Mouse (Mus musculus) frontal cortex, postnatal 36 days (tissue): ENCODE measurements at regions not wholly inside any gene's neighbourhood (a gene's known extent, or its start where the extent isn't known, plus 50 kb on each side); places are given as distances from the start of the nearest gene placed in this dataset.
A peak's percentile ranks its signal among the peaks of the same experiment; 100 is the strongest.

Experiments
- DNase-seq, 2 experiments: peaks; one replicate each; pipeline ENCODE4 v3.0.0; 2022; ENCODE audit warnings: low spot score in 2 of 2

DNA sequence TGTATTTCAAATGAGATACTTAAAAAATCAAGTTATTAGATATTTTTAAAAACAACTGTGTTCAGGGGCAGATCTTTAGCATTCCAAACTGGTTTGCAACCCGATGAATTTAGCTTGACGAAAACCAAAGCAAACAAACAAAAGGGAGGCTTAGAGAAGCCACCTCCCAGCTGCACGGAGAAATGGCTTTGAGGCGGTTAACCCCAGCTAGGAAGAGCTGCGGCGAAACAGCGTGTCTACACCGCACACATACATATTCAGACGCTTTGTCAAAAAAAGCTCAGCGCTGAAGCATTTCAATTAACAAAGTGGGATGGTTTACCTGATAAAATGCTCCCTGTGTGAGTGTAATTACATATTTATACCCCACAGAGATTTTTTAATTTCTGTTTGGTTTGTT, 123.0 kb upstream of the Ap5m1 start:
- no peak for DNase-seq

DNA sequence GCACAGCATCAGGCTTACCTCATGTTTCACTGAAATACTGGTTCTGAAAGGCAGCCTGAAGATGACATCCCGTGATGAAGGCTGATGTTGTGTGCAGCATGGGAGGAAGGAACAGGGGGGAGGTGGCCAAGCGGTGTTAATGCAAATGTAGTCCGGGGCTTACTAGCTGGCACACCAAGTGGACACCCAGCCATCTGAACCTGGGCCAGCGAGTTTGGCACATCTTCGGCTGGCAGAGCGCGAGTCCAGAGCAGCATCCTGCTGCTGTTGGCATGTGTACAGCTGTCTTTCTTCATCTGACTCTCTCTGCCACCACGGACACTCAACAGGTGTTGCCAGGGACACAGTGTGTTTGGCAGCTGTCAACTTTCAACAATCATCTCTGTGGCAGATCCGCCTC, 135.0 kb upstream of the Ap5m1 start:
- DNase-seq, result no peak

DNA sequence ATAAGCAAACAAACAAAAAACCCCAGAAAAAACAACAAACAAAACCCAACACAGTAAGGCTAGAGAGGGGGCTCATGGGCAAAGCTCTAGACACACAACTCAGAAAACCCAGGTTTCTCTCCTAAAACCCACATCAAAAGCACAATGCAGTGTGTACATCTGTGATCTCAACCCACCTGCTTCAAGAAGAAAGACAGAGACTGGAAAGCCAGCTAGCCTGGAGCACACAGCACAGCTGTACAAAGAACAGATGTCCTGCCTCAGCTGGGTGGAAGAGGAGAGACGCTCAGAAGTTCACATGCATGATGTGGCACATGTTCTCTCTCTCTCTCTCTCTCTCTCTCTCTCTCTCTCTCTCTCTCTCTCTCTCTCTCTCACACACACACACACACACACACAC, 140.0 kb upstream of the Ap5m1 start:
- DNase-seq, result no peak

DNA sequence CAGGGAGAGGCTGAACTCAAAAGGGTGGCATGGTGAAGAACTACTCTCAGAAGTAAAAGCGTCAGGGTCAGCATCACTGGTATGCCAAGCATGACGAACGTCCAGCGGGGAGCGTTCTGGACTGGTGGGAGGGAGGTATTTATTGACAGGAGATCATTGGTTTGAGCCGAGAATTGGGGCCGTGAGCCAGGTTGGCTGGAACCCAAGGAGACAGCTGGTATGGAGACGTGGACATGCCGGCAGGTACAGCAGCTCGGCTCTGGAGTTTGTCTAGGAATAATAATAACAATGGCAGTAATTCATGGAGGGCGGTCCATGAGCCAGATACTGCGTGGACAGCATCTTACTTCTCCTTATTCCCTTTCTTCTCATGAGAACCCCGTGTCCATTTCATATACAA, 156.5 kb upstream of the Ap5m1 start:
- DNase-seq, result no peak

DNA sequence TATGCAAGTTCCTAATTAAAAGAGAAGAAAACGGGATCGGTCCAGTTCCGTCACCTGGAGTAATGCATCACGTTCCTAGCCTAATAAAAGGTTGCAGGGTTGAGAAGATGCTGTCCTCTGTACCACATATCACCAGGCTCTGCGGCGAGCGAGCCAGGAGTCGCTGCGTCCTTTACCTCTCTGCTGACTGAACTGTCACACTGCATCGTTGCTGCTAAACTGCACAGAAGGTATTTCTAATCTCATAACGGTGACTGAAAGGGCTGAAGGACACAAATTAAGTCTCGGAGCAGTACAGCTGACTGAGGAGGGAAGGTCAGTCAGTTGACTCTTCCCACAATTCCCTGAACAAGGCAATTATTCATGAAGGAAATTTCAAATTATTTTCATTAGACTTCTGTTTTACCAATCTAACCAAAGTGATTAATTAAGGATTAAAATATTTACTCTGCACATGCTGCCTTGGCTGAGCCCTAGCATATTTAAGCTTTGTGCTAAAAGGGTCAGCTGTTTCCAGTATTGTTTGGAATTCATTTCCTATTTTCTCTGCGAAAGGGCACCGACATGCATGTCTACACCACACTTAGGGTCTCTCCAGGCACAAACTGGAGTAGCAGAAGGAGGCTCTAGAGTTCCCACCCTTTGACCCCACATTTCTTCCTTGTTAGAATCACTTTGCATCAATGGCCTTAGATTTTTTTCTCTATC, 157.8 kb upstream of the Ap5m1 start:
- no peak for DNase-seq

- DNase-seq, result no peak
Observed at GRCm38 (mm10) chr14:48907403-48907973, 158.4 kb upstream of the Ap5m1 start.

DNA sequence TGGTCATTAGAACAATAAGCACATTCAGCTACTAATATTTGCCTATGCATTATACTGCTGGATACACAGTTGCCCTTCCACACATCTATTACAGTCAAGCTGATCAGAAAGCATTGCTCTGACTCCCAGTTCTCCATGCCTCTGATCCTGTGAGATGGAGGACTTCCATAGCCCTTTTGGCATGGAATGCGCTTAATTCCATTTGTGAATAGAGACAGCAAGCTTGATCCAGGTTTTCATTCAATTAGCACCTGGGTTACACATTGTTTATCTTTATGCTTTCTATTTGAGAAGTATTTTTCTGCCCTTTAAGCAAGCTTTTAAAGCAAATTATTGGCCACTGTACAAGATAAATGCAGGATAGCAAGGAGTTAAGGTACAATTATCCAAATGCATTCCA, 158.9 kb upstream of the Ap5m1 start:
- no peak for DNase-seq

GRCm38 (mm10) chr14:48904576-48904975, 161.3 kb upstream of the Ap5m1 start:
- no peak for DNase-seq

GRCm38 (mm10) chr14:48903526-48903925, 162.4 kb upstream of the Ap5m1 start:
- DNase-seq, result no peak

DNA sequence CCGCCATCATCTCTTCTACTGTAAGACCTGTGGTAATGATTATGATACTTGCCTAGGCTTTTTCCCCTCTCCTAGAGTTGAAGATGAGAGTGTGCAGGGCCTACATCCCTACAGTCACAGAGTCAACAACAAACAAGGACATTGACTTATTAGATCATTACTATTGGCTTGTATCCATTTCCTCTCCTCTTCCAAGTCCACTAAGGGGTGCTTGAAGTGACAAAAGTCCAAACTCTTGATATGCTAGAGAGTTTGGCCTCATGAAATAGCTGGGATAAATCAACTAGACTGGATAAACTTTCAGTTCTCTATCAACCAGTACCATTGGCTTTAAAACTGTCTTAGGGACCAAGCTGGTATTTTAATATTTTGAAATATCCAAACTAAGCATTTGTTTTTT, 165.7 kb upstream of the Ap5m1 start:
- no peak for DNase-seq

DNA sequence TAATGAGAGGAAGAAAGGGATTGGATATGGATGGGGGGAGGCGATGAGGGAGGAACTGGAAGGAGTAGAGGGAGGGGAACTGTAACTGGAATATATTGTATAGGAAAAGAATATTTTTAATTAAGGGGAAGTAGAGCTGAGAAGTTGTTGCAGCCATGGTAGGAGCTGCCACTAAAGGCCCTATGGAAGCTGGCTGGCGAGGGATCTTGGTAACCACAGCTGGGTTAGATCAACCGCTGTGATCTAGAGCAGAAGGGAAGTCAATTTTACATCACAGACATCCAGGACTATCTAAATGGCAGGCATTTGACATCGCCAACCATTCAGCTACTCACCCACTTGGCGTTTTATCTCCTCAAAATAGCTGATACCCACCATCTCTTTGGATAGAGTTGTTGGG, 168.8 kb upstream of the Ap5m1 start:
- DNase-seq, result no peak

DNA sequence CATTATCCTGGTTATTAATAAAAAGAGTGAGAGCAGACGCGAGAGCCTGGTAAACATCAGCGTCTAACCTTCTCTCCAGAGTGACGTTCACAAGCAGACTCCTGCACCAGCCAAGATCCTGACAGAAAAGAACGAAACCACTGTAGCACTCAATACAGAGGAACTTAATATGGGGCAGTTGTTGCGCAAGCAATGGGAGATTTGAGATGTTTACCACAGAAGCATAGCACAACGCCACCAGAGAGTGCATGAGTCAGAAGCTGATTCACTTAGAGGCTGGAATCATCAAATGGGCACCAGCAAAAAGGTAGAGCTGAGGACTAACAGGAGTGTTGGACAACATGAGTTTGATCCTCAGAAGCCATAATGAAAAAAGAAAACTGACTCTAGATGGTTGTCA, 169.7 kb upstream of the Ap5m1 start:
- no peak for DNase-seq

GRCm38 (mm10) chr14:48891216-48891615, 174.7 kb upstream of the Ap5m1 start:
- no peak for DNase-seq

DNA sequence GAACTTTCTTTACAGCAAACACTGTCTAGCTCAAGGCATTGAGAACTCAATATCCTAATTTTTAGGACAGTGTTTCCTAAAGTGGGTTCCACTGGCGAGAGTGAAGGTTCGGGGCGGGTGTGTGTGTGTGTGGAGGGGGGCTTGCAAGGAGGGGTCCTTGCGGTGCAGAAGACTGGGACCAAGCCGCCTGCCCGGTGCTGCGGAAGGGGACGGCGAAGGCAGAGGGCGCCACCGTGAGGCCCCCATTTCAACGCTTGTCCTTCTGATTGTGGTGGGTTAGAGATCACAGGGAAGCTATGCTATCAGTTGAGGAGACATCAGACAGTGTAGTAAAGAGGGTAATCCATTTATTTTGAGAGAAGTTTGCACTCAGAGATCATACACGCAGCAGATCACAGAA, 176.9 kb upstream of the Ap5m1 start:
- peak in 1 of 2 experiments; percentile 6 for DNase-seq

DNA sequence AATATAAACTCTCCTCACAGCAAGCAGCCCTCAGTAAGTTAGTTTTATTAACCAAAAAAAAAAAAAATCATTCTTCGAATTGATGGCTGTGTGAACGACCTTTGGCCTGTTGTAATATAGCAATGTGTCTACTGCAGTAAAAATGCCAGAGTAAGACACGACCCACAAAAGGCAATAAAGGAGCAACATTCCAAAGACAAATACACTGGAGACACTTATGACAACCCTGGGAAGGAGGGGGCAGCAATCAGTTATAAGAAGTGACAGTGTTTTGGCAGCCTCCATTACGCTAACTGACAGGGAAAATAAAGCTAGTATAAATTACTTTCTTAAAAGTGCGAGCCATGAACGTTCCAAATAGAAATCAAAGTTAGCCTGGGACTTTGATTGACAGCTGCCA, 185.9 kb upstream of the Ap5m1 start:
- DNase-seq, result no peak

DNA sequence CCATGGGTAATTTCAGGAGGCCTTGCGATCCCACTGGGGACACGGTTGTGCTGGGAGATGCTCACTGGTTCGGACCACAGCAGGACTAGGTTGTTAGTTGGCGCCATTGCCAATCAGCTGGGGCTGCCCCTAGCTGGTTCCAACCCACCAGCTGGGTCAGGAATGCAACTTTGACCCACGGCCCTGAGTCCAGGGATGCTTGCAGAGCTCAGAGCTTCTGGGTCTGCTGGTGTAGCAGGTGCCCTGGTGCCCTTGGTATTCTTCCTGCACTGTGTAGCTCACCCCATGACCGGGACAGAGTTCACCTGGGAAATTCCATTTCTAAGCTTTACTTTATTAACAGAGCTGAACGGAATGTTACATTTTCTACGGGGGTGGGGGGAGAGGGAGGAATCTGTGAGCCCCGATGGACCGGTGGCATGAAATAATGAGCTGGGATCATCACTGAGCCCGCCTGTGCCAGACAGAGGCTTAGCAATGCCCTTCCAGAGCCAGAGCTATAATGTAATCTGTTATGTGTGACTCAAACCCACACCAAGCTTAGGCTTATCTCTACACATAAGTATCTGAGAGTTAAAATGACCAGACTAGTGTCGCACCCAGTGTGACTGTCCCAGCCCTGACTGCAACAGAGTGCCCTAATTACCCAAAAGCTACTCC, 187.8 kb upstream of the Ap5m1 start:
- DNase-seq, result no peak

DNA sequence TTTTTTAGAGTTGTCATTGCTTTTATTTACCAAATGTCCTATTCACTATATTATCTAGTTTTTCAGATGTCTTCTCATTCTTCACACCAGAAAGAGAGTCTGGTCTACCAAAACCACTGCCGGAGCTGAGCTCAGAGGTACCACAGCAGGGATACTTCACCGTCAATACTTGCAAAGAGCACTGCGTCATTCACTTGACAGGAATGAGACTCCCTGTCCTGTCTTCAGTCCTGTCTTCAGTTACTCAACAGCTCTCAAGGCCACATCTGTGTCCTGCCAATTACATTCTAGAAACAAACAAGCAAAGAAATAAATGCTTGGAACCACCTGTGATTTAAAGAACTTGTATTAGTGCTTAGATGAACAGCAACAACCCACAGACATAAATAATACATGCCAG, 194.6 kb upstream of the Ap5m1 start:
- DNase-seq, result no peak

GRCm38 (mm10) chr14:48869956-48870355, 195.9 kb upstream of the Ap5m1 start:
- no peak for DNase-seq

DNA sequence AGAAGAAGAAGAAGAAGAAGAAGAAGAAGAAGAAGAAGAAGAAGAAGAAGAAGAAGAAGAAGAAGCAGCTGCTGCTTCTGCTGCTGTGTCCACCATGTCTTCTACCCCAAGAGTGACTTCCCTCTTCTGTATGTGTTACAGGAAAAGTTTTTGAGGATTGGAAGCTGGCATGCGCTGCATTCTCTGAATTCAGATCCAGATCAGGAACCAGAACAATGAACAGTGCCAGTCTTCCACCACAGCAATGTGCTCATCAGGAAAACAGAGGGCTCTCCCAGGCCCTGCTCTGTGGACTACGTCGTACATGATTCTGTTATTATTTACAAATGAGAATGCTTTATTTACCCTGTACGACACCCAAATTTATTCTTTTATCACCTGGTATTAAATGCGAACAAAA, 181.8 kb upstream of the Otx2 start:
- no peak for DNase-seq

- DNase-seq, result no peak
Observed at GRCm38 (mm10) chr14:48854188-48854924, 180.7 kb upstream of the Otx2 start.

DNA sequence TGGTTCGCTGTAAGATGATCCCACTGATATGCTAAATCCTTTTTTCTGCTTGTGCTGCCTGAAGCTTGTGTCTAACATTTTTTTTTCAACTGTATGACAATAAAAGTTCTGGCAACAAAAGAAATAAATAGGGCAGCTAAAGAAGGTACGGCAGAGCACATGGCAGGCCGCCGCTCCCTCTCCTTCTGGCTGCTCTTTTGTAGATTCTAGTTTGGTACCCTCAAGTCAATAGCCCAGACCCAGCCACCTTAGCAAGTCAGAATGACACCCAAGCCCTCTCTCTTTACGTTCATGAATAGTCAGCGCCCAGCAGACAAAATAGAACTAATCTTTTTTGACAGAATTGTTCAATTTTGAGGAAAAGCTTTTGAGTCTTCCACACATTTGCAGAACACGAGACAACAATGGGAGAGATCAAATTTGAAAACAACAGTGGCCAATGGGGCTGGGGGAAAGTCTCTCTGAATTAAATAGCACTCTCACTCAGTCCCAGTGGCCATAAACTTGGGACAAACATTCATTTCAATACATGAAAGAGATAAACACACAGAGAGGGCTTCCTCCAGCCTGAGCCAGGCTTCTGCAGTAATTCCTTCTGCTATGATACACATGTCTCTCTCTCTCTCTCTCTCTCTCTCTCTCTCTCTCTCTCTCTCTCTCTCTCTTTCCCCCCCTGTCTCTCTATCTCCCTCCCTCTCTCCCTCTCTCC, 180.0 kb upstream of the Otx2 start:
- no peak for DNase-seq

DNA sequence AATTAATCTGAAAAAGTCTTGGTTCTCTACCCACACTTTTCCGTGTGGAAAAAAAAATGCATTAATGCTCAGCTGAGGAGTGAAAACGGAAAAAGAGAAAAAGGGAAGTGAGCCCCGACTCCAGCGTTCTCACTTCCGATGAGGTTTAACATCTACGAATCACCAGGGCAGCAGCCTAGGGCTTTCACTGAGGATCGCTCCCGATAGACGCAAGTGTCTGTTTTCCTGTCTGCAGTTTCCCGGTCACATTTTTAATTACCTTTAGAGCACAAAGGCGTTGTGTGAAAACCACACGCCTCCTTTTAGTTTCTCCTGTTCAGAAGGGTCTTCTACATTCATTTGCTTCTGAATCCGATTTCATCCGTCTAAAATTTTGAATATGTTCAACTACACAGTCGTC, 179.2 kb upstream of the Otx2 start:
- DNase-seq, result no peak
